Mouse (Mus musculus): ENCODE measurements around the gene Ntm.

DNA sequence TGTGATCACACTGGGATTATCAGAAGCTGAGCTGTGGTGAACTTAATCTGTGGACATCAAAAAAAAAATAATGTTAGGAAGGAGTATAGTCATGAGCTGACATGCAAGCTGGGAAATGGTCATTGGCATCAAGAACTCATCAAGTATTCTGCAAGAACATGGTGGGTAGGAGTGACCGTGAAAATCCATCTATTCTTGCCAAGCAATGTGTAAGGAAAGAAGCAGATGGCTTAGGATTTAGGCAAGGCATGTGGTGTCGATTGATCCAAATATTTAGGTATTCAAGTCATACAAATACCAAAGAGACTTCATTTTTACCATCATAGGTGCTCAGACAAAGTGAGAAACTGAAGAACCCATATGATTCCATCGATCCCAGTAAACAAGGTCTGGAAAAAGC, 946.1 kb downstream of the Ntm start:
- TF ChIP-seq POLR2A (IDR thresholded peaks at IDR 0.05; ENCODE audit: insufficient read length, low read depth) (no peak), USF1 (IDR thresholded peaks at IDR 0.05; ENCODE audit: low read depth) (no peak), SRF (IDR thresholded peaks at IDR 0.05; ENCODE audit: control insufficient read depth, insufficient read length, low read depth) (no peak), E2F4 (IDR thresholded peaks at IDR 0.05; ENCODE audit: insufficient read depth) (no peak), TCF3 (IDR thresholded peaks at IDR 0.05; ENCODE audit: insufficient read length, low read depth) (no peak), MAX (IDR thresholded peaks at IDR 0.05; ENCODE audit: low read depth) (no peak), TCF12 (IDR thresholded peaks at IDR 0.05; ENCODE audit: insufficient read depth, poor library complexity, severe bottlenecking) (no peak), MYOG (IDR thresholded peaks at IDR 0.05; ENCODE audit: control insufficient read depth in 1 of 3, insufficient read depth in 1 of 3, insufficient read length in 2 of 3, low read depth in 2 of 3) (no peak), POLR2AphosphoS2 (IDR thresholded peaks at IDR 0.05; ENCODE audit: insufficient read length, low read depth) (no peak)
